Mouse (Mus musculus) bone marrow, adult 2 months (tissue): ENCODE measurements at regions not wholly inside any gene's neighbourhood (a gene's known extent, or its start where the extent isn't known, plus 50 kb on each side); places are given as distances from the start of the nearest gene placed in this dataset.

Experiments used
- CTCF ChIP-seq: fragments of 200-500 bp; IDR thresholded peaks from 2 replicates; pipeline ENCODE4 v1.5.1; 2011; ENCODE audit warnings: low read length, control low read depth; ENCODE audit not compliant: control insufficient read depth, insufficient read depth
- POLR2A ChIP-seq: fragments of 200-500 bp; IDR thresholded peaks from 2 replicates; pipeline ENCODE4 v1.6.1; 2011; ENCODE audit warnings: low read depth, mild to moderate bottlenecking, control low read depth, low read length, borderline replicate concordance; ENCODE audit not compliant: control insufficient read depth

- TF ChIP-seq CTCF (no peak), POLR2A (no peak)
Observed at GRCm38 (mm10) chr11:56247333-56247823, 206.6 kb upstream of the Nmur2 start.
